Mouse (Mus musculus) thymus, adult 2 months (tissue): ENCODE data around the gene Ksr2. TPM values are rescaled to one million over a fixed set of nuclear protein-coding genes. Genes with fewer than 3 reads are reported as not detected.

Source experiments
- DNase-seq: peaks from one replicate; pipeline ENCODE4 v3.0.0; 2021
- H3K27ac ChIP-seq: fragments of 200-500 bp; 2 replicates; pipeline ENCODE4 v1.5.1; 2012; ENCODE audit warnings: low read length, control low read depth; ENCODE audit not compliant: control insufficient read depth, insufficient read depth
- H3K27me3 ChIP-seq: fragments of 200-500 bp; 2 replicates; pipeline ENCODE4 v1.6.1; 2012; ENCODE audit warnings: mild to moderate bottlenecking, low read length, moderate library complexity, mixed read lengths; ENCODE audit not compliant: control insufficient read depth, insufficient read depth
- H3K36me3 ChIP-seq: fragments of 200-500 bp; 2 replicates; pipeline ENCODE4 v1.6.1; 2012; ENCODE audit warnings: mild to moderate bottlenecking, low read length, moderate library complexity; ENCODE audit not compliant: control insufficient read depth, insufficient read depth
- H3K4me1 ChIP-seq: fragments of 200-500 bp; replicated peaks from 2 replicates; pipeline ENCODE4 v1.6.1; 2012; ENCODE audit warnings: low read length; ENCODE audit not compliant: control insufficient read depth, insufficient read depth
- H3K4me3 ChIP-seq: fragments of 200-500 bp; 2 replicates; pipeline ENCODE4 v1.5.1; 2012; ENCODE audit warnings: mild to moderate bottlenecking, low read length, control low read depth, moderate library complexity; ENCODE audit not compliant: control insufficient read depth, insufficient read depth
- CTCF ChIP-seq: fragments of 200-500 bp; IDR thresholded peaks from 2 replicates; pipeline ENCODE4 v1.5.1; 2012; ENCODE audit warnings: mild to moderate bottlenecking, control low read depth, low read length, moderate library complexity, borderline replicate concordance; ENCODE audit not compliant: control insufficient read depth, poor library complexity, insufficient read depth; ENCODE audit errors: extremely low read depth
- POLR2A ChIP-seq: fragments of 200-500 bp; IDR thresholded peaks from 2 replicates; pipeline ENCODE4 v1.6.1; 2012; ENCODE audit warnings: mild to moderate bottlenecking, low read length, control low read depth, moderate library complexity; ENCODE audit not compliant: control insufficient read depth, poor library complexity, insufficient read depth; ENCODE audit errors: extremely low read depth
- WGBS: fragments of 180-500 bp; shearing (Covaris S2); methylation state at CpG from one replicate; pipeline ENCODE4 v1.1.7; 2018; 5-methylcytosine and 5-hydroxymethylcytosine counted together
- polyA plus RNA-seq: library from polyadenylated mRNA; depleted of rRNA; stranded (reverse); fragments of >200 nt; gene quantifications from 2 replicates; pipeline ENCODE4 v1.2.3, GENCODE M21; 2012

The Ksr2 gene
- polyA plus RNA-seq, 1 experiment: 0.54 TPM

- H3K27ac ChIP-seq: no peak overlapping the region
- no peak overlapping the region for H3K4me3 ChIP-seq
- 93% methylated on average over 10 of the region's 10 CpGs for WGBS
- TF ChIP-seq CTCF (no peak), POLR2A (no peak)
- H3K4me1 ChIP-seq: no peaks in the 10 kb centered on the region
- no peaks in the 10 kb centered on the region for H3K36me3 ChIP-seq
- no peaks in the 10 kb centered on the region for H3K27me3 ChIP-seq
- DNase-seq: no peak
Measured at GRCm38 (mm10) chr5:117711636-117712035, 297.8 kb downstream of the Ksr2 start.

GRCm38 (mm10) chr5:117712207-117712606, 298.4 kb downstream of the Ksr2 start:
- Histone ChIP-seq H3K4me1 (no peaks in the 10 kb centered on the region), H3K36me3 (no peaks in the 10 kb centered on the region), H3K27ac (no peak overlapping the region), H3K27me3 (no peaks in the 10 kb centered on the region), H3K4me3 (no peak overlapping the region)
- 80% methylated on average over 12 of the region's 12 CpGs for WGBS
- no peak for DNase-seq
- TF ChIP-seq POLR2A: no peak
- no peak for TF ChIP-seq CTCF

- Histone ChIP-seq H3K27ac (no peak overlapping the region), H3K4me3 (no peak overlapping the region), H3K4me1 (no peaks in the 10 kb centered on the region), H3K36me3 (no peaks in the 10 kb centered on the region), H3K27me3 (no peaks in the 10 kb centered on the region)
- no peak for TF ChIP-seq CTCF
- no peak for TF ChIP-seq POLR2A
- no peak for DNase-seq
- WGBS: 79% methylated on average over 9 of the region's 9 CpGs
Measured at GRCm38 (mm10) chr5:117717120-117717519, 303.3 kb downstream of the Ksr2 start.

DNA sequence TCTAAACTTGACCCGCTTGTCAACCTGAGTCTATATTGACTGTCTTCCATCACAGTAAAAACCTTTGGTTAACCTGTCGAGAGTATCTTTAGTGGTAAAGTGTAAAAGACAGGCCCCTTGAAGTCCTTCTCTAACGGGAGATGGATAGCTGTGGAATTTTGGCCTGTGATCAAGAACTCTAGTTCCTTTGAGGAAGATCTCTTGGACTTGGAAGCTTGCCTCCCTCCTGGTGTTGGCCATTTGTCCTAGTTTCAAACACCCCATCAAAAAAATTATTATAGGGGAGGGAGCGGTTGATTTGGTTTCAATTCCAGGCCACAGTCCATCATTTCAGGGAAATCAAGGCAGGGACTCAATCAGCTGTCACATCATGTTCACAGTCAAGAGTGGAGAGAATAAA, 309.5 kb downstream of the Ksr2 start:
- no peak for DNase-seq
- 93% methylated on average over 4 of the region's 4 CpGs for WGBS
- Histone ChIP-seq H3K27me3 (no peaks in the 10 kb centered on the region), H3K36me3 (no peaks in the 10 kb centered on the region), H3K4me3 (no peak overlapping the region), H3K27ac (no peak overlapping the region), H3K4me1 (no peaks in the 10 kb centered on the region)
- TF ChIP-seq CTCF (no peak), POLR2A (no peak)

DNA sequence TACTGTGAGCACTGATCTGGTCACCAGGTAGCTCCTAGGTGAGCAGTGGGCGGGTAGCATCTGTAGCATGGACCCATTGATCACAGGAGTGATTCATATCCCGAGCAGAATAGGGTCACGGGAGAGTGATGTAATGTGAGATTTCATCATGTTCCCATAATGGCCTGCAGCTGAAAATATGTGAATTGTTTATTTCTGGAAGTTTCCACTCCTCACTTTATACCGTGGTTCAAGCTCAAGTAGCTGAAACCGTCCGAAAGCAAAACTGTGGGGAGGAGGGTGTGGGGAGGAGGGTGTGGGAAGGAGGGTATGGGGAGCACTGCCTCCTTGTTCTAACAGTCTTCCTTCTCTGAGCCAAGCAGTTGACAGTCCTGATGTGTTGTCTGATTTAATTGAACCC, 312.7 kb downstream of the Ksr2 start:
- WGBS: 87% methylated on average over 6 of the region's 6 CpGs
- DNase-seq: no peak
- no peak overlapping the region for H3K27ac ChIP-seq
- no peaks in the 10 kb centered on the region for H3K27me3 ChIP-seq
- no peaks in the 10 kb centered on the region for H3K36me3 ChIP-seq
- H3K4me3 ChIP-seq: no peak overlapping the region
- no peaks in the 10 kb centered on the region for H3K4me1 ChIP-seq
- TF ChIP-seq POLR2A: no peak
- TF ChIP-seq CTCF: no peak

DNA sequence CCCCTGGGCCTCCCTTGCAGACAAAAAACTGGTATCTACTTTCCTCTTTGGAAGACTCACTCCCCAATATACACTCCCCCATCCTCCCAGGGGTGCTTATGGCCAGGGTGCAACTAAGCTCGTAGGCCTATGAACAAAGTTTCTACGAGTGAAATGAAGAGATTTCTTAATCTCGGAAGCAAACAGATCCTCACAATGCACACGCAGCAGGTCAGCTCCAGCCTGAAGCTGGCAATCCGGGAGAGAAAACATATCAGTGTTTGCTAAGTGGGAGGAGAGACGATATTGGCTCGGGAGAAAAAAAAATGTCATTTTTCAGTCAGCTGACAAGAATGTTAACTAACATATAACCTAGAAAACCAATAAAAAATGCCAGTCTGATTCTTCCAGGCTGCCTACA, 313.3 kb downstream of the Ksr2 start:
- Histone ChIP-seq H3K4me1 (no peaks in the 10 kb centered on the region), H3K36me3 (no peaks in the 10 kb centered on the region), H3K4me3 (no peak overlapping the region), H3K27ac (no peak overlapping the region), H3K27me3 (no peaks in the 10 kb centered on the region)
- 89% methylated on average over 7 of the region's 7 CpGs for whole genome bisulfite sequencing
- TF ChIP-seq CTCF (no peak), POLR2A (no peak)
- no peak for DNase-seq

DNA sequence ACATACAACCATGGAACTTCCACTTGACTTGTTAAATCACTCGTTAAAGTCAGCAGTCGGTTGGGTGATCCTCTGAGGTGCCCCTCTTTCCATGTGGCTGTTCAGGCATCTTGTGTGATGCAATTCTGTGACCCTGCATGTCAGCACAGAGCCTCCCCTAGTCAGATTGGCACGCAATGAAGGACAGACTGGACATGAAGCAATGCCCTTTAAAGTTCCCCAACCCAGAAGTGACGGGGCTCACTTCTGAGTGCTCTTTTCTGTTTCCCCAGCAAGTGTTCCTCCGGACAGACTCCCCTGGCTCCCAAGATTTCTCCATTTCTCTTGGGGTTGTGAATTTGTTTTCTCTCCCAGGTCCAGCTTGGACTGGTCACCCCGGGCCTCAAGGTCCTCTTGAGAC, 317.5 kb downstream of the Ksr2 start:
- Histone ChIP-seq H3K36me3 (no peaks in the 10 kb centered on the region), H3K4me1 (no peaks in the 10 kb centered on the region), H3K27ac (no peak overlapping the region), H3K4me3 (no peak overlapping the region), H3K27me3 (no peaks in the 10 kb centered on the region)
- TF ChIP-seq POLR2A (no peak), CTCF (no peak)
- WGBS: 82% methylated on average over 6 of the region's 6 CpGs
- DNase-seq: no peak
